Mouse (Mus musculus): ENCODE results near the gene Igdcc4.

DNA sequence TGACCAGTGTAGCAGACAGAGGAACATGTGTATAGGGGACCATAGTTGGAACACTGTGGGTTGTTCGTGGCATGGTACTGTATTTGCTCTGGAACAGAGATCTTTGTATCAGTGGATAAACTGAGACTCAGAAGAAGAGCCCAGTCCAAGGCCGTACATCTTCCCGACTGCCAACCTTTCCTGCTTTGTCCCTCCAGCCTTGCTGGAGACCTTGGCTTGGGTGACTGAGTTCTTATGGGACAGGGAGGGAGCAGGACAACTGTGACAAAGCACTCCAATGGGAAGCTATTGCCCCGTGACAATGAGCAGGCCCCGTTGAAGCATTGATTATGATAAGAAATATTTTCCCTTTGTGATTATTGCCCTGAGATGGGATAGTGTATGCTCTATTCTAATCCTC, 10.4 kb downstream of the Igdcc4 start:
- TF ChIP-seq TCF12 (IDR thresholded peaks at IDR 0.05; ENCODE audit: insufficient read depth, poor library complexity, severe bottlenecking) = no peak
- no peak for TF ChIP-seq POLR2A (IDR thresholded peaks at IDR 0.05; ENCODE audit: insufficient read length, low read depth)
- TF ChIP-seq CEBPB (IDR thresholded peaks at IDR 0.05; ENCODE audit: insufficient read depth, poor library complexity, severe bottlenecking) = no peak
